Mouse (Mus musculus) granulocyte monocyte progenitor cell, adult 5-6 weeks (primary cell): ENCODE measurements around the gene Otoa. TPM values are rescaled to one million over a fixed set of nuclear protein-coding genes. Genes with fewer than 3 reads are reported as not detected.

Source experiments
- ATAC-seq: replicated peaks from 2 replicates; pipeline ENCODE4 v1.8.0; 2016; ENCODE audit warnings: mild to moderate bottlenecking, moderate TSS enrichment, inconsistent platforms; ENCODE audit not compliant: poor library complexity, severe bottlenecking
- total RNA-seq, 2 experiments: library from RNA; stranded (forward) in 1 of 2; stranded (reverse) in 1 of 2; fragments of 200-712, 200-1000 nt in 1 of 2; fragments of >200 nt in 1 of 2; fragmentation: Nextera tagmentation in 1 of 2; gene quantifications; 2 replicates each; pipeline ENCODE4 v1.2.3; 2014 to 2017

Otoa gene
- total RNA-seq, 2 experiments from 2014 or later, result 0.21 TPM; not detected in 1

- ATAC-seq, result no peak
These were observed 107.5 kb downstream of the Otoa start for GRCm38 (mm10) chr7:121188976-121189375.

- no peak for ATAC-seq
These were observed 117.5 kb downstream of the Otoa start for GRCm38 (mm10) chr7:121198933-121199332.

- ATAC-seq, result no peak
These were observed 130.4 kb downstream of the Otoa start for GRCm38 (mm10) chr7:121211804-121212203.

Other genes starting within 250 kb of the Otoa start
- gene Eef2k, start 238.8 kb upstream of the Otoa start, total RNA-seq (2014; fragmentation: Nextera tagmentation), result 49.3 and 60.6 TPM in 2 replicates
- gene Eef2k, start 238.8 kb upstream of the Otoa start, total RNA-seq (2017), result 65.4 and 80.5 TPM in 2 replicates
- gene Polr3e, start 163.9 kb upstream of the Otoa start, total RNA-seq (2014; fragmentation: Nextera tagmentation), result 24.5 and 25.8 TPM in 2 replicates
- 33.5 and 37.1 TPM in 2 replicates for gene Polr3e, start 163.9 kb upstream of the Otoa start, total RNA-seq (2017)
- gene Cdr2, start 99.3 kb upstream of the Otoa start, total RNA-seq (2014; fragmentation: Nextera tagmentation), result 1.6 and 2.9 TPM in 2 replicates
- gene Cdr2, start 99.3 kb upstream of the Otoa start, total RNA-seq (2017), result 1.7 and 2.8 TPM in 2 replicates
- gene Mfsd13b, start 99.1 kb upstream of the Otoa start, total RNA-seq (2014; fragmentation: Nextera tagmentation), result not detected in 2 replicates
- gene Mfsd13b, start 99.1 kb upstream of the Otoa start, total RNA-seq (2017), result not detected in 2 replicates
- 43.8 and 61.5 TPM in 2 replicates for gene Mettl9, start 47.2 kb upstream of the Otoa start, total RNA-seq (2014; fragmentation: Nextera tagmentation)
- 62.1 and 72.0 TPM in 2 replicates for gene Mettl9, start 47.2 kb upstream of the Otoa start, total RNA-seq (2017)
- gene Igsf6, start 7.1 kb upstream of the Otoa start, total RNA-seq (2014; fragmentation: Nextera tagmentation), result 246 and 248 TPM in 2 replicates
- gene Igsf6, start 7.1 kb upstream of the Otoa start, total RNA-seq (2017), result 341 and 374 TPM in 2 replicates